Mouse (Mus musculus) intestine, embryonic 14.5 days (tissue): ENCODE data around the gene Kif26b. TPM values are rescaled to one million over a fixed set of nuclear protein-coding genes. Genes with fewer than 3 reads are reported as not detected.

Experiments used
- ATAC-seq: fragments of 200-750 bp; cut with Nextera tagmentation; replicated peaks from 2 replicates; pipeline ENCODE4 v1.8.0; 2017; ENCODE audit warnings: low read depth, moderate number of reproducible peaks, moderate TSS enrichment, moderate library complexity; ENCODE audit not compliant: low FRiP score, low TSS enrichment
- DNase-seq: peaks from one replicate; pipeline ENCODE4 v3.0.0-alpha.2; 2018; ENCODE audit warnings: low spot score
- H3K27ac ChIP-seq: fragments of 300-500 bp; sonication (generic); 2 replicates; pipeline ENCODE4 v1.5.1; 2014; ENCODE audit warnings: low read depth, mild to moderate bottlenecking, control low read depth
- H3K27me3 ChIP-seq: fragments of 300-500 bp; sonication (generic); replicated peaks from 2 replicates; pipeline ENCODE4 v1.6.1; 2014; ENCODE audit warnings: low read length, control low read depth; ENCODE audit not compliant: control insufficient read depth, insufficient read depth
- H3K36me3 ChIP-seq: fragments of 300-500 bp; sonication (generic); 2 replicates; pipeline ENCODE4 v1.6.1; 2014; ENCODE audit warnings: low read length, control low read depth; ENCODE audit not compliant: control insufficient read depth, insufficient read depth
- H3K4me1 ChIP-seq: fragments of 300-500 bp; sonication (generic); replicated peaks from 2 replicates; pipeline ENCODE4 v1.6.1; 2014; ENCODE audit warnings: low read length, control low read depth, mixed read lengths; ENCODE audit not compliant: control insufficient read depth, insufficient read depth
- H3K4me2 ChIP-seq: fragments of 300-500 bp; sonication (generic); 2 replicates; pipeline ENCODE4 v1.6.1; 2014; ENCODE audit warnings: low read length
- H3K4me3 ChIP-seq: fragments of 300-500 bp; sonication (generic); 2 replicates; pipeline ENCODE4 v1.5.1; 2014; ENCODE audit warnings: low read depth, low read length, control low read depth, mixed read lengths
- H3K9ac ChIP-seq: fragments of 300-500 bp; sonication (generic); 2 replicates; pipeline ENCODE4 v1.6.1; 2014; ENCODE audit warnings: mild to moderate bottlenecking, low read length
- H3K9me3 ChIP-seq: fragments of 300-500 bp; sonication (generic); 2 replicates; pipeline ENCODE4 v1.6.1; 2016; ENCODE audit warnings: low read length, control low read depth; ENCODE audit not compliant: control insufficient read depth
- WGBS: fragments of 180-500 bp; shearing (Covaris S2); extraction: QIAGEN DNeasy Blood & Tissue Kit; methylation state at CpG from one replicate; pipeline ENCODE4 v1.1.7; 2014; 5-methylcytosine and 5-hydroxymethylcytosine counted together
- polyA plus RNA-seq: library from polyadenylated mRNA; unstranded; fragments of >200 nt; fragmentation: Nextera tagmentation; extraction: Ambion mirVana; gene quantifications from 2 replicates; pipeline ENCODE4 v1.2.1, GENCODE M21; 2014

Gene Kif26b
- polyA plus RNA-seq, 1 experiment from 2014 or later, result 8.8 TPM

- no peak overlapping the region for H3K4me2 ChIP-seq
- 0 out of 2 replicates have a peak, but pooled peaks have one; percentile 37 for ATAC-seq
- DNase-seq, result no peak
- no peak overlapping the region for H3K4me3 ChIP-seq
- no peaks in the 10 kb centered on the region for H3K27me3 ChIP-seq
- peaks cover 33% of the 10 kb centered on the region for H3K4me1 ChIP-seq
- H3K27ac ChIP-seq, result no peak overlapping the region
- H3K9me3 ChIP-seq, result no peaks in the 10 kb centered on the region
- 58% methylated on average over 7 of the region's 7 CpGs for WGBS
- H3K9ac ChIP-seq, result no peak overlapping the region
- no peaks in the 10 kb centered on the region for H3K36me3 ChIP-seq
Measured at GRCm38 (mm10) chr1:178568551-178569545, 39.9 kb downstream of the Kif26b start.

DNA sequence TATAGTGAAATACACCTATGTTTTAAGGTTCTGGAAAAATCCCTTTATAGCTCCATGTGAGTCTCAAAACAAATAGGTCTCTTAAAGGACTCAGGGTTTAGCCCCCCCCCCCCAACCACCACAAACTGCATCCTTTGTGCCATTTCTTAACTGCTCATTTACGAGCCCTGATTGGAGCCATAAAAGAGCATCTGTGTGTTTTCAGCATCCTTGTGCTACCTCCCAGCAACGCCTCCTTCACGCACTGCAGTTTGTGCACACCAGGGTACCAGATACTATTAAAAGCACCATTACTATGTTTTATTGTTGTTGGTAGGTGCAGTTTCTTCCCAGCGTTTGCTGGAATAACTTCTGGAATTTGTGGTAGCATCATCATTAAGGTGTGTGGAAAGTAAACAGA lies 42.1 kb downstream of the Kif26b start:
- DNase-seq (no peak), ATAC-seq (no peak)
- 50% methylated on average over 4 of the region's 4 CpGs for WGBS
- peaks cover 11% of the 10 kb centered on the region for H3K9me3 ChIP-seq
- H3K36me3 ChIP-seq, result no peaks in the 10 kb centered on the region; the same call in 1 of the 2 replicates
- peaks cover 24% of the 10 kb centered on the region; the same call in 1 of the 2 replicates for H3K4me1 ChIP-seq
- H3K27me3 ChIP-seq, result no peaks in the 10 kb centered on the region
- no peak overlapping the region for H3K4me3 ChIP-seq
- H3K27ac ChIP-seq, result no peak overlapping the region
- no peak overlapping the region for H3K4me2 ChIP-seq
- H3K9ac ChIP-seq, result no peak overlapping the region

- Histone ChIP-seq H3K4me3 (no peak overlapping the region), H3K9me3 (peaks cover 11% of the 10 kb centered on the region), H3K36me3 (no peaks in the 10 kb centered on the region; the same call in 1 of the 2 replicates), H3K27me3 (no peaks in the 10 kb centered on the region), H3K4me2 (no peak overlapping the region), H3K9ac (no peak overlapping the region), H3K27ac (no peak overlapping the region), H3K4me1 (peaks cover 22% of the 10 kb centered on the region; the same call in 1 of the 2 replicates)
- WGBS, result 60% methylated on average over 13 of the region's 13 CpGs
- DNase-seq (no peak), ATAC-seq (no peak)
Measured at GRCm38 (mm10) chr1:178571885-178572444, 43.0 kb downstream of the Kif26b start.

- ATAC-seq (no peak), DNase-seq (no peak)
- Histone ChIP-seq H3K27ac (no peak overlapping the region), H3K27me3 (no peaks in the 10 kb centered on the region), H3K9ac (no peak overlapping the region), H3K36me3 (no peaks in the 10 kb centered on the region; the same call in 1 of the 2 replicates), H3K4me1 (peaks cover 9% of the 10 kb centered on the region; the same call in 1 of the 2 replicates), H3K4me2 (no peak overlapping the region), H3K4me3 (no peak overlapping the region), H3K9me3 (peaks cover 11% of the 10 kb centered on the region)
- WGBS, result 79% methylated on average over 4 of the region's 4 CpGs
Measured at GRCm38 (mm10) chr1:178573406-178574032, 44.6 kb downstream of the Kif26b start.

DNA sequence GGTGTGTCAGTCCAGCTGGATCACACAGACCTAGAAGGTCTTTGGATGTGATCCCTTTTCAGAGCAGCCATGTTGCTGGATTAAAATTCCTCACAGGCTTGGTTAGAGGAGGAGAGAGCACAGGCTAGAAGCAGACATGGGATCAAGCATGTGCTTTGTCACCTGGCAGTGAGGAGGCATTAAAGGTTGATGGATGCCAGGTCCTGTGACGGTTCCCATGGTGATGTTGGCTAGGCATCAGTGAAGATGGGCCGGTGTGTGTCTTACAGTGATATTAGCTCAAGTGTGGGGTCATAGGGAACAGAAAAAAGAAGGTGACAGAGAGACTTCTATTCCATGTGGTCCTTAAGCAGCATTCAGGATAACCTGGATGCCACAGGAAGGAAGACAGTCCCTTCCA lies 46.8 kb downstream of the Kif26b start:
- H3K27me3 ChIP-seq, result no peaks in the 10 kb centered on the region
- H3K4me3 ChIP-seq, result no peak overlapping the region
- H3K4me2 ChIP-seq, result no peak overlapping the region
- H3K4me1 ChIP-seq, result no peaks in the 10 kb centered on the region
- DNase-seq (no peak), ATAC-seq (no peak)
- no peak overlapping the region for H3K9ac ChIP-seq
- WGBS, result 81% methylated on average over 2 of the region's 2 CpGs
- H3K27ac ChIP-seq, result no peak overlapping the region
- H3K9me3 ChIP-seq, result peaks cover 11% of the 10 kb centered on the region
- H3K36me3 ChIP-seq, result no peaks in the 10 kb centered on the region; the same call in 1 of the 2 replicates

DNA sequence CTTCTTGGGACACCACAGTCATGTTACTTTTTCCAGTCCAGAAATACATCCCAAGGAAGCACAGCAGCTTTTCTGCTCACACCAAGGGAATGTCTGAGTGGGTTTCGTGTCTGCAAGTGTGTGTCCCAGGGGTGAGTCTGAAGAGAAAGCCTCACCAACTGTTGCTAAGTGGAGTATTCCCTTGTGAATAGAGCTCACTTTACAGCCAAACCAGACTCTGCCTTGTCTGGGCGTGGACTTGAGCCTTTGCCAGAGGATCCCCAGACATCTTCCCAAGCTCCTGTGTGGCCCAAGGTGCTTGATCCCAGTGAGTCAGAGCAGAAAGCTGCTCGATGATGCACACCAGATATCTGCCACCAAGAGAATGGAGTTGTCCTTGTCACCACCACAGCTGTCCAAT lies 48.0 kb downstream of the Kif26b start:
- WGBS, result 65% methylated on average over 3 of the region's 3 CpGs

GRCm38 (mm10) chr1:178585366-178586020 lies 56.6 kb downstream of the Kif26b start:
- Histone ChIP-seq H3K4me3 (no peak overlapping the region), H3K4me1 (peaks cover 7% of the 10 kb centered on the region), H3K27ac (no peak overlapping the region), H3K27me3 (no peaks in the 10 kb centered on the region), H3K9ac (no peak overlapping the region), H3K36me3 (no peaks in the 10 kb centered on the region), H3K4me2 (no peak overlapping the region), H3K9me3 (no peaks in the 10 kb centered on the region)
- DNase-seq, result no peak
- no peak for ATAC-seq
- WGBS, result 59% methylated on average over 5 of the region's 5 CpGs

More for the DNA sequence above, 48.0 kb downstream of the Kif26b start:
- no peaks in the 10 kb centered on the region for H3K4me1 ChIP-seq
- ATAC-seq, result no peak
- no peak overlapping the region for H3K27ac ChIP-seq
- no peak overlapping the region for H3K4me3 ChIP-seq
- peaks cover 11% of the 10 kb centered on the region for H3K9me3 ChIP-seq
- H3K4me2 ChIP-seq, result no peak overlapping the region
- H3K36me3 ChIP-seq, result no peaks in the 10 kb centered on the region; the same call in 1 of the 2 replicates
- no peak for DNase-seq
- no peak overlapping the region for H3K9ac ChIP-seq
- H3K27me3 ChIP-seq, result no peaks in the 10 kb centered on the region
